Mouse (Mus musculus): ENCODE data around the gene Tent5d. TPM values are rescaled to one million over a fixed set of nuclear protein-coding genes. Genes with fewer than 3 reads are reported as not detected.

The Tent5d gene
- polyA plus RNA-seq (2012; ENCODE audit: insufficient read depth, low replicate concordance) = not detected in 2 replicates

GRCm38 (mm10) chrX:107792290-107792689, at the start of gene Tent5d:
Gene Tent5d (plus strand): TSS chrX:107792590.
- no peaks in the 10 kb centered on the region for H3K27me3 ChIP-seq (replicated peaks)
- no peaks in the 10 kb centered on the region for H3K9me3 ChIP-seq
- TF ChIP-seq FLI1 (IDR thresholded peaks at IDR 0.05; ENCODE audit: low read length) (no peak), GATA1 (IDR thresholded peaks at IDR 0.05; ENCODE audit: borderline replicate concordance, low read length) (no peak)
- H3K4me3 ChIP-seq (replicated peaks) = no peak within 1 kb of the TSS
- H3K4me1 ChIP-seq = peaks cover 11% of the 10 kb centered on the region; the same call in 1 of the 2 replicates
- peaks cover 7% of the 10 kb centered on the region for H3K36me3 ChIP-seq (replicated peaks; ENCODE audit: low read length)

GRCm38 (mm10) chrX:107767896-107768295, 24.5 kb upstream of the Tent5d start:
- no peaks in the 10 kb centered on the region for H3K27me3 ChIP-seq (replicated peaks)
- TF ChIP-seq GATA1 (IDR thresholded peaks at IDR 0.05; ENCODE audit: borderline replicate concordance, low read length) (no peak), FLI1 (IDR thresholded peaks at IDR 0.05; ENCODE audit: low read length) (no peak)
- no peak overlapping the region for H3K4me3 ChIP-seq (replicated peaks)
- no peaks in the 10 kb centered on the region for H3K4me1 ChIP-seq
- H3K9me3 ChIP-seq = no peaks in the 10 kb centered on the region
- no peaks in the 10 kb centered on the region for H3K36me3 ChIP-seq (replicated peaks; ENCODE audit: low read length)

- no peaks in the 10 kb centered on the region for H3K27me3 ChIP-seq (replicated peaks)
- no peak overlapping the region for H3K4me3 ChIP-seq (replicated peaks)
- no peaks in the 10 kb centered on the region for H3K9me3 ChIP-seq
- H3K36me3 ChIP-seq (replicated peaks; ENCODE audit: low read length) = peaks cover 10% of the 10 kb centered on the region
- H3K4me1 ChIP-seq = peaks cover 4% of the 10 kb centered on the region; the same call in 1 of the 2 replicates
- no peak for TF ChIP-seq FLI1 (IDR thresholded peaks at IDR 0.05; ENCODE audit: low read length)
- TF ChIP-seq GATA1 (IDR thresholded peaks at IDR 0.05; ENCODE audit: borderline replicate concordance, low read length) = no peak
Measured at GRCm38 (mm10) chrX:107790136-107790535, 2.3 kb upstream of the Tent5d start.

GRCm38 (mm10) chrX:107790750-107791493, 1.5 kb upstream of the Tent5d start:
- TF ChIP-seq GATA1 (IDR thresholded peaks at IDR 0.05; ENCODE audit: borderline replicate concordance, low read length) (no peak), FLI1 (IDR thresholded peaks at IDR 0.05; ENCODE audit: low read length) (no peak)
- peaks cover 10% of the 10 kb centered on the region for H3K36me3 ChIP-seq (replicated peaks; ENCODE audit: low read length)

GRCm38 (mm10) chrX:107795785-107796184, 3.4 kb downstream of the Tent5d start:
- TF ChIP-seq GATA1 (IDR thresholded peaks at IDR 0.05; ENCODE audit: borderline replicate concordance, low read length) (no peak), FLI1 (IDR thresholded peaks at IDR 0.05; ENCODE audit: low read length) (no peak)
- Histone ChIP-seq H3K36me3 (replicated peaks; ENCODE audit: low read length) (peaks cover 7% of the 10 kb centered on the region), H3K27me3 (replicated peaks) (no peaks in the 10 kb centered on the region), H3K4me3 (replicated peaks) (no peak overlapping the region), H3K9me3 (no peaks in the 10 kb centered on the region), H3K4me1 (peaks cover 14% of the 10 kb centered on the region; the same call in 1 of the 2 replicates)

More at GRCm38 (mm10) chrX:107790750-107791493, 1.5 kb upstream of the Tent5d start:
- Histone ChIP-seq H3K4me1 (peaks cover 10% of the 10 kb centered on the region; the same call in 1 of the 2 replicates), H3K27me3 (replicated peaks) (no peaks in the 10 kb centered on the region), H3K4me3 (replicated peaks) (no peak overlapping the region), H3K9me3 (no peaks in the 10 kb centered on the region)

GRCm38 (mm10) chrX:107796919-107797318, 4.5 kb downstream of the Tent5d start:
- Histone ChIP-seq H3K27me3 (replicated peaks) (no peaks in the 10 kb centered on the region), H3K4me1 (peaks cover 14% of the 10 kb centered on the region; the same call in 1 of the 2 replicates), H3K9me3 (no peaks in the 10 kb centered on the region), H3K4me3 (replicated peaks) (no peak overlapping the region), H3K36me3 (replicated peaks; ENCODE audit: low read length) (peaks cover 7% of the 10 kb centered on the region)
- TF ChIP-seq GATA1 (IDR thresholded peaks at IDR 0.05; ENCODE audit: borderline replicate concordance, low read length) (no peak), FLI1 (IDR thresholded peaks at IDR 0.05; ENCODE audit: low read length) (no peak)

- H3K36me3 ChIP-seq (replicated peaks; ENCODE audit: low read length) = no peaks in the 10 kb centered on the region
- TF ChIP-seq FLI1 (IDR thresholded peaks at IDR 0.05; ENCODE audit: low read length) (no peak), GATA1 (IDR thresholded peaks at IDR 0.05; ENCODE audit: borderline replicate concordance, low read length) (no peak)
- H3K27me3 ChIP-seq (replicated peaks) = no peaks in the 10 kb centered on the region
- no peaks in the 10 kb centered on the region for H3K9me3 ChIP-seq
- no peaks in the 10 kb centered on the region; the same call in 1 of the 2 replicates for H3K4me1 ChIP-seq
- H3K4me3 ChIP-seq (replicated peaks) = no peak overlapping the region
Measured at GRCm38 (mm10) chrX:107812120-107812519, 19.7 kb downstream of the Tent5d start.

- TF ChIP-seq GATA1 (IDR thresholded peaks at IDR 0.05; ENCODE audit: borderline replicate concordance, low read length) (no peak), FLI1 (IDR thresholded peaks at IDR 0.05; ENCODE audit: low read length) (no peak)
- H3K4me1 ChIP-seq = no peaks in the 10 kb centered on the region; the same call in 1 of the 2 replicates
- H3K36me3 ChIP-seq (replicated peaks; ENCODE audit: low read length) = no peaks in the 10 kb centered on the region
- H3K4me3 ChIP-seq (replicated peaks) = peak overlapping the region; percentile 93
- no peaks in the 10 kb centered on the region for H3K9me3 ChIP-seq
- no peaks in the 10 kb centered on the region for H3K27me3 ChIP-seq (replicated peaks)
Measured at GRCm38 (mm10) chrX:107815502-107816217, 23.3 kb downstream of the Tent5d start.

GRCm38 (mm10) chrX:107816218-107816554, 23.8 kb downstream of the Tent5d start, which contains the start of gene 2610002M06Rik:
Gene 2610002M06Rik (minus strand): TSS chrX:107816334.
- TF ChIP-seq FLI1 (IDR thresholded peaks at IDR 0.05; ENCODE audit: low read length) (no peak), GATA1 (IDR thresholded peaks at IDR 0.05; ENCODE audit: borderline replicate concordance, low read length) (no peak)
- Histone ChIP-seq H3K4me3 (replicated peaks) (peak within 1 kb of the TSS; percentile 93), H3K27me3 (replicated peaks) (no peaks in the 10 kb centered on the region), H3K36me3 (replicated peaks; ENCODE audit: low read length) (no peaks in the 10 kb centered on the region), H3K9me3 (no peaks in the 10 kb centered on the region), H3K4me1 (no peaks in the 10 kb centered on the region; the same call in 1 of the 2 replicates)

GRCm38 (mm10) chrX:107816726-107817125, 24.3 kb downstream of the Tent5d start:
- Histone ChIP-seq H3K27me3 (replicated peaks) (no peaks in the 10 kb centered on the region), H3K9me3 (no peaks in the 10 kb centered on the region), H3K36me3 (replicated peaks; ENCODE audit: low read length) (no peaks in the 10 kb centered on the region), H3K4me1 (no peaks in the 10 kb centered on the region; the same call in 1 of the 2 replicates), H3K4me3 (replicated peaks) (no peak overlapping the region)
- TF ChIP-seq FLI1 (IDR thresholded peaks at IDR 0.05; ENCODE audit: low read length) (no peak), GATA1 (IDR thresholded peaks at IDR 0.05; ENCODE audit: borderline replicate concordance, low read length) (no peak)
